Mouse (Mus musculus) liver, adult 2 months (tissue): ENCODE results near the gene Prss43. TPM values are rescaled to one million over a fixed set of nuclear protein-coding genes. Genes with fewer than 3 reads are reported as not detected.
"Not testable (repeated sequence)": the region's sequence is repeated elsewhere in the genome, so short reads cannot be mapped to it uniquely, and the experiment has no call there.

ENCODE experiments used
- DNase-seq: peaks from one replicate; pipeline ENCODE4 v3.0.0-alpha.2; 2011; ENCODE audit warnings: low read depth, low spot score; ENCODE audit errors: extremely low read depth
- H3K27ac ChIP-seq: fragments of 200-500 bp; replicated peaks from 2 replicates; pipeline ENCODE4 v1.5.1; 2012; ENCODE audit warnings: low read depth, mild to moderate bottlenecking, control low read depth, inconsistent platforms, low read length; ENCODE audit not compliant: insufficient read depth
- H3K27me3 ChIP-seq: fragments of 200-500 bp; 2 replicates; pipeline ENCODE4 v1.6.1; 2012; ENCODE audit warnings: mild to moderate bottlenecking, moderate library complexity, low read length, inconsistent platforms; ENCODE audit not compliant: control insufficient read depth, insufficient read depth
- H3K36me3 ChIP-seq: fragments of 200-500 bp; 2 replicates; pipeline ENCODE4 v1.6.1; 2012; ENCODE audit warnings: low read length, inconsistent platforms; ENCODE audit not compliant: control insufficient read depth, insufficient read depth
- H3K4me1 ChIP-seq: fragments of 200-500 bp; 2 replicates; pipeline ENCODE4 v1.6.1; 2011; ENCODE audit warnings: low read length; ENCODE audit not compliant: control insufficient read depth, insufficient read depth
- H3K4me3 ChIP-seq: fragments of 200-500 bp; 2 replicates; pipeline ENCODE4 v1.5.1; 2011; ENCODE audit warnings: low read depth, mild to moderate bottlenecking, control low read depth, low read length, moderate library complexity; ENCODE audit not compliant: insufficient read depth
- H3K79me2 ChIP-seq: fragments of 200-500 bp; 2 replicates; pipeline ENCODE4 v1.6.1; 2012; ENCODE audit warnings: inconsistent platforms, mild to moderate bottlenecking, low read length, moderate library complexity; ENCODE audit not compliant: control insufficient read depth, insufficient read depth
- H3K9ac ChIP-seq: fragments of 200-500 bp; 2 replicates; pipeline ENCODE4 v1.6.1; 2012; ENCODE audit warnings: low read depth, mild to moderate bottlenecking, control low read depth, inconsistent platforms, low read length
- CTCF ChIP-seq: fragments of 200-500 bp; IDR thresholded peaks from 2 replicates; pipeline ENCODE4 v1.5.1; 2011; ENCODE audit warnings: low read depth, low read length, control low read depth
- POLR2A ChIP-seq: fragments of 200-500 bp; IDR thresholded peaks from 2 replicates; pipeline ENCODE4 v1.6.1; 2011; ENCODE audit warnings: low read length, control low read depth; ENCODE audit not compliant: insufficient read depth; ENCODE audit errors: extremely low read depth
- WGBS: fragments of 180-500 bp; shearing (Covaris S2); methylation state at CpG from one replicate; pipeline ENCODE4 v1.1.7; 2018; 5-methylcytosine and 5-hydroxymethylcytosine counted together
- polyA plus RNA-seq: library from polyadenylated mRNA; depleted of rRNA; stranded (reverse); fragments of >200 nt; gene quantifications from 2 replicates; pipeline ENCODE4 v1.2.3, GENCODE M21; 2012
- total RNA-seq: library from RNA; depleted of rRNA; stranded (reverse); fragments of >200 nt; gene quantifications from 2 replicates; pipeline ENCODE4 v1.2.3, GENCODE M21; 2014

Prss43 gene
- total and polyA plus RNA-seq, 2 experiments, result not detected

GRCm38 (mm10) chr9:110803294-110803693 is 23.2 kb upstream of the Prss43 start:
- no peak overlapping the region for H3K4me3 ChIP-seq
- DNase-seq, result no peak
- H3K79me2 ChIP-seq, result no peaks in the 10 kb centered on the region
- WGBS, result 70% methylated on average over 4 of the region's 4 CpGs
- no peaks in the 10 kb centered on the region for H3K27me3 ChIP-seq
- TF ChIP-seq CTCF (no peak), POLR2A (no peak)
- no peaks in the 10 kb centered on the region for H3K4me1 ChIP-seq
- no peak overlapping the region for H3K27ac ChIP-seq
- no peaks in the 10 kb centered on the region for H3K36me3 ChIP-seq
- H3K9ac ChIP-seq, result no peak overlapping the region

- Histone ChIP-seq H3K9ac (no peak overlapping the region), H3K4me3 (no peak overlapping the region), H3K79me2 (no peaks in the 10 kb centered on the region), H3K4me1 (no peaks in the 10 kb centered on the region), H3K36me3 (no peaks in the 10 kb centered on the region), H3K27me3 (no peaks in the 10 kb centered on the region), H3K27ac (no peak overlapping the region)
- no peak for TF ChIP-seq CTCF
- no peak for TF ChIP-seq POLR2A
- no peak for DNase-seq
- WGBS, result 93% methylated on average over 4 of the region's 4 CpGs
Observed at GRCm38 (mm10) chr9:110810051-110810450, 16.4 kb upstream of the Prss43 start.

- Histone ChIP-seq H3K4me1 (no peaks in the 10 kb centered on the region), H3K4me3 (no peak within 1 kb of the TSS), H3K27me3 (no peaks in the 10 kb centered on the region), H3K79me2 (no peaks in the 10 kb centered on the region), H3K9ac (no peak within 1 kb of the TSS), H3K27ac (no peak within 1 kb of the TSS), H3K36me3 (no peaks in the 10 kb centered on the region)
- WGBS, result 68% methylated on average over 18 of the region's 18 CpGs
- TF ChIP-seq POLR2A (no peak), CTCF (no peak)
- DNase-seq, result no peak
Observed at GRCm38 (mm10) chr9:110813789-110814188, 12.7 kb upstream of the Prss43 start, which contains the start of gene Prss44. Gene Prss44, plus strand, starts transcription at chr9:110813994.

GRCm38 (mm10) chr9:110820546-110820945 is 5.9 kb upstream of the Prss43 start:
- not testable (repeated sequence) for H3K27me3 ChIP-seq, H3K36me3 ChIP-seq, H3K79me2 ChIP-seq, H3K4me3 ChIP-seq, H3K4me1 ChIP-seq, H3K9ac ChIP-seq, H3K27ac ChIP-seq, DNase-seq

GRCm38 (mm10) chr9:110821436-110821835 is 5.1 kb upstream of the Prss43 start:
- peak; percentile 85 for DNase-seq
- WGBS, result 45% methylated on average over 7 of the region's 7 CpGs
- no peak overlapping the region for H3K9ac ChIP-seq

GRCm38 (mm10) chr9:110825426-110825825 is 1.1 kb upstream of the Prss43 start:
- DNase-seq, result no peak
- TF ChIP-seq POLR2A (no peak), CTCF (no peak)
- H3K27ac ChIP-seq, result no peak overlapping the region
- 80% methylated on average over 4 of the region's 4 CpGs for whole genome bisulfite sequencing
- H3K27me3 ChIP-seq, result no peaks in the 10 kb centered on the region
- no peaks in the 10 kb centered on the region for H3K36me3 ChIP-seq
- peaks cover 3% of the 10 kb centered on the region for H3K4me1 ChIP-seq
- no peaks in the 10 kb centered on the region for H3K79me2 ChIP-seq
- no peak overlapping the region for H3K9ac ChIP-seq
- no peak overlapping the region for H3K4me3 ChIP-seq

More at GRCm38 (mm10) chr9:110821436-110821835, 5.1 kb upstream of the Prss43 start:
- Histone ChIP-seq H3K27me3 (no peaks in the 10 kb centered on the region), H3K27ac (peak overlapping the region; percentile 71), H3K36me3 (no peaks in the 10 kb centered on the region), H3K4me1 (peaks cover 3% of the 10 kb centered on the region), H3K79me2 (no peaks in the 10 kb centered on the region), H3K4me3 (no peak overlapping the region)
- TF ChIP-seq POLR2A (no peak), CTCF (no peak)
